Comparison of ENCODE assay signal across 22 mouse cellular contexts in the genomic region with DNA sequence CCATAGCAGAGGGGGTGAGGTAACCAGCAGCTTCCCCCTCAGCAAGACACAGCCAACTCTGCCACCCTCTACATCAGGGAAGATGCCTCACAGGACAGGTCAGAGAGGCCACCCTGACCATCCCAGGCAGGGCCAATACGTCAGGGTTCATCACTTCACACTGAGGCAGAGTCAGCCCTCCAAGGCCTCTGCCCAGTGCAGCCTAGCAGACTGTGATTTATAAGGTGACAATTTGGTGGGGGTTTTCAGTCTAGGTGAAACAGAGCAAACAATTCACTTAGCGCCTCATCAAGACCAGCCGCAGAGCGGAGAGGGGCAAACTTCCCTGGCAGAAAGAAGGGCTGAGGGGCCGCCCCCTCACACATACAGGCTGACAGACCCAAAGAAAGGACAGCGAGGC. TPM values are rescaled to one million over a fixed set of nuclear protein-coding genes. Genes with fewer than 3 reads are reported as not detected.
DNase-seq lines count a peak whose midpoint lies in the region; ATAC-seq and TF ChIP-seq lines count a peak whose summit lies in the region.
"Had no signal": no experiment of that assay in that cellular context is flagged by ENCODE, and none has a peak within 500 bp of the region (broad histone marks: within the 10 kb centered on the region; RNA-seq: fewer than 3 reads in every experiment).

No protein-coding gene starts in this region.

- peaks cover 1% of the 10 kb centered on the region for H3K36me3 ChIP-seq in embryonic facial prominence, embryonic 11.5 days (replicated peaks; ENCODE audit: control insufficient read depth, insufficient read depth, low read depth, low read length)
- H3K36me3 ChIP-seq in embryonic facial prominence, embryonic 10.5 days (replicated peaks): peaks cover 95% of the 10 kb centered on the region
- peaks cover 68% of the 10 kb centered on the region for H3K36me3 ChIP-seq in kidney, embryonic 15.5 days
- H3K36me3 ChIP-seq in megakaryocyte, embryonic 14.5 days (replicated peaks; ENCODE audit: low read length): peaks cover 95% of the 10 kb centered on the region

- no peak overlapping the region for H3K9ac ChIP-seq in embryonic facial prominence, embryonic 11.5 days (replicated peaks; ENCODE audit: low read length)
- no peak overlapping the region for H3K9ac ChIP-seq in kidney, embryonic 15.5 days
- H3K9ac ChIP-seq: embryonic facial prominence, embryonic 15.5 days; heart, embryonic 15.5 days; hindbrain, embryonic 15.5 days; liver, embryonic 14.5 days; midbrain, embryonic 12.5 days had no signal

- no peaks in the 10 kb centered on the region for H3K9me3 ChIP-seq in embryonic facial prominence, embryonic 11.5 days (replicated peaks; ENCODE audit: control insufficient read depth, low read length)
- H3K9me3 ChIP-seq in embryonic facial prominence, embryonic 10.5 days: peaks cover 2% of the 10 kb centered on the region; the same call in 1 of the 2 replicates
- H3K9me3 ChIP-seq in kidney, embryonic 15.5 days (replicated peaks): 0 out of 2 replicates have a peak, but pooled peaks cover under 1% of the 10 kb centered on the region
- H3K9me3 ChIP-seq in megakaryocyte, embryonic 14.5 days: no peaks in the 10 kb centered on the region
- H3K9me3 ChIP-seq: embryonic facial prominence, embryonic 15.5 days; heart, embryonic 15.5 days; hindbrain, embryonic 15.5 days; midbrain, embryonic 12.5 days had no signal

- no peak overlapping the region for H3K4me3 ChIP-seq in embryonic facial prominence, embryonic 11.5 days (ENCODE audit: low read depth, low read length)
- no peak overlapping the region for H3K4me3 ChIP-seq in embryonic facial prominence, embryonic 10.5 days
- no peak overlapping the region for H3K4me3 ChIP-seq in kidney, embryonic 15.5 days (replicated peaks)
- H3K4me3 ChIP-seq in megakaryocyte, embryonic 14.5 days (replicated peaks): peak overlapping the region; percentile 28
- H3K4me3 ChIP-seq in olfactory bulb, adult 2 months (ENCODE audit: insufficient read depth, low read depth, low read length): no peak overlapping the region
- H3K4me3 ChIP-seq: embryonic facial prominence, embryonic 15.5 days; gastrocnemius, adult 2 months; heart, embryonic 15.5 days; hindbrain, embryonic 15.5 days; midbrain, embryonic 12.5 days had no signal

- TF ChIP-seq POLR2A in olfactory bulb, adult 2 months (IDR thresholded peaks at IDR 0.05; ENCODE audit: insufficient read depth, low read depth, low read length): no peak

- TF ChIP-seq CTCF in olfactory bulb, adult 2 months (IDR thresholded peaks at IDR 0.05; ENCODE audit: insufficient read depth, low read depth, low read length): no peak

- H3K27me3 ChIP-seq in embryonic facial prominence, embryonic 11.5 days (ENCODE audit: control insufficient read depth, insufficient read depth, low read length): no peaks in the 10 kb centered on the region
- no peaks in the 10 kb centered on the region for H3K27me3 ChIP-seq in embryonic facial prominence, embryonic 10.5 days (replicated peaks; ENCODE audit: low read depth, poor library complexity, severe bottlenecking)
- H3K27me3 ChIP-seq in kidney, embryonic 15.5 days: no peaks in the 10 kb centered on the region
- no peaks in the 10 kb centered on the region for H3K27me3 ChIP-seq in megakaryocyte, embryonic 14.5 days (replicated peaks)
- H3K27me3 ChIP-seq: embryonic facial prominence, embryonic 15.5 days; heart, embryonic 15.5 days; hindbrain, embryonic 15.5 days; midbrain, embryonic 12.5 days had no signal

- H3K4me1 ChIP-seq in embryonic facial prominence, embryonic 11.5 days (ENCODE audit: control insufficient read depth, insufficient read depth, low read length): no peaks in the 10 kb centered on the region; the same call in 1 of the 2 replicates
- peaks cover 5% of the 10 kb centered on the region; the same call in 1 of the 2 replicates for H3K4me1 ChIP-seq in embryonic facial prominence, embryonic 10.5 days
- peaks cover 29% of the 10 kb centered on the region for H3K4me1 ChIP-seq in kidney, embryonic 15.5 days
- peaks cover 81% of the 10 kb centered on the region for H3K4me1 ChIP-seq in megakaryocyte, embryonic 14.5 days
- H3K4me1 ChIP-seq in olfactory bulb, adult 2 months (ENCODE audit: control insufficient read depth, insufficient read depth, low read length): peaks cover 61% of the 10 kb centered on the region
- H3K4me1 ChIP-seq: embryonic facial prominence, embryonic 15.5 days; hindbrain, embryonic 15.5 days; midbrain, embryonic 12.5 days had no signal

- 0 out of 2 replicates have a peak, but pooled peaks have one; percentile 23 for ATAC-seq in embryonic facial prominence, embryonic 11.5 days (replicated peaks; ENCODE audit: insufficient number of reproducible peaks, low FRiP score, low TSS enrichment, low read depth)
- ATAC-seq in kidney, embryonic 15.5 days (replicated peaks; ENCODE audit: low FRiP score): peak; percentile 66
- ATAC-seq in megakaryocyte, adult 5-6 weeks (ENCODE audit: poor library complexity, severe bottlenecking): no peak
- ATAC-seq: forebrain, embryonic 14.5 days had no signal

- WGBS in embryonic facial prominence, embryonic 11.5 days: 94% methylated on average over 6 of the region's 6 CpGs
- WGBS in embryonic facial prominence, embryonic 10.5 days: 91% methylated on average over 6 of the region's 6 CpGs
- 43% methylated on average over 6 of the region's 6 CpGs for WGBS in kidney, embryonic 15.5 days
- WGBS in olfactory bulb, adult 2 months: 52% methylated on average over 6 of the region's 6 CpGs

- H3K4me2 ChIP-seq in embryonic facial prominence, embryonic 11.5 days (ENCODE audit: low read depth, low read length): no peak overlapping the region
- no peak overlapping the region for H3K4me2 ChIP-seq in kidney, embryonic 15.5 days
- H3K4me2 ChIP-seq: embryonic facial prominence, embryonic 15.5 days; heart, embryonic 15.5 days; hindbrain, embryonic 15.5 days; midbrain, embryonic 12.5 days had no signal

- no peak overlapping the region for H3K27ac ChIP-seq in embryonic facial prominence, embryonic 11.5 days (replicated peaks; ENCODE audit: low read depth, low read length)
- no peak overlapping the region for H3K27ac ChIP-seq in embryonic facial prominence, embryonic 10.5 days (replicated peaks)
- H3K27ac ChIP-seq in kidney, embryonic 15.5 days: no peak overlapping the region
- peak overlapping the region; percentile 95 for H3K27ac ChIP-seq in olfactory bulb, adult 2 months (ENCODE audit: insufficient read depth, low read depth, low read length)
- H3K27ac ChIP-seq: embryonic facial prominence, embryonic 15.5 days; gastrocnemius, adult 2 months; heart, embryonic 15.5 days; hindbrain, embryonic 15.5 days; liver, embryonic 14.5 days; midbrain, embryonic 12.5 days had no signal

- DNase-seq in embryonic facial prominence, embryonic 11.5 days (ENCODE audit: low spot score): no peak
- DNase-seq in embryonic facial prominence, embryonic 10.5 days (ENCODE audit: low spot score): no peak
- DNase-seq in kidney, postnatal 14 days: no peak
- no peak for DNase-seq in cerebellum, postnatal 36 days
- DNase-seq: adrenal gland, postnatal 10 days; cerebellum, adult 18-20 months; cerebellum, postnatal 25 days; embryo, embryonic 11 days; gastrocnemius, adult 2 months; kidney, adult 8-10 months; left cerebral cortex, postnatal 4 days; thymus, postnatal 14 days had no signal

RNA-seq across cellular contexts. Expression of gene Fam207a, which starts 17.3 kb away (rescaled TPM):
- polyA plus RNA-seq in embryonic facial prominence, embryonic 11.5 days (2014; fragmentation: Nextera tagmentation; extraction: Ambion mirVana): 40.6 and 42.3 TPM in 2 replicates
- 43.9 and 46.9 TPM in 2 replicates for polyA plus RNA-seq in embryonic facial prominence, embryonic 10.5 days (2016; fragmentation: Nextera tagmentation; extraction: Ambion mirVana)
- 34.3 and 37.2 TPM in 2 replicates for polyA plus RNA-seq in kidney, embryonic 15.5 days (2015; fragmentation: Nextera tagmentation; extraction: Ambion mirVana)
- 19.5 and 88.9 TPM in 2 replicates for polyA plus RNA-seq in megakaryocyte, embryonic 14.5 days (2012; ENCODE audit: insufficient read depth, low replicate concordance)
- 11.5 and 11.7 TPM in 2 replicates for total RNA-seq in megakaryocyte, adult 5-6 weeks (2015)
- total RNA-seq in megakaryocyte, adult 5-6 weeks (2017): 36.3 and 46.5 TPM in 2 replicates
- not detected in 2 replicates for polyA plus RNA-seq in olfactory bulb, adult 2 months (2012; ENCODE audit: insufficient read depth, insufficient read length, low replicate concordance, missing spikeins)

RNA-seq across cellular contexts. Expression of gene Itgb2, which starts 31.8 kb away (rescaled TPM):
- 1.3 and 1.4 TPM in 2 replicates for polyA plus RNA-seq in embryonic facial prominence, embryonic 11.5 days (2014; fragmentation: Nextera tagmentation; extraction: Ambion mirVana)
- polyA plus RNA-seq in embryonic facial prominence, embryonic 10.5 days (2016; fragmentation: Nextera tagmentation; extraction: Ambion mirVana): 0.60 and 1.3 TPM in 2 replicates
- polyA plus RNA-seq in kidney, embryonic 15.5 days (2015; fragmentation: Nextera tagmentation; extraction: Ambion mirVana): 2.1 and 2.3 TPM in 2 replicates
- polyA plus RNA-seq in megakaryocyte, embryonic 14.5 days (2012; ENCODE audit: insufficient read depth, low replicate concordance): 35.5 and 120 TPM in 2 replicates
- total RNA-seq in megakaryocyte, adult 5-6 weeks (2015): 342 TPM in 2 replicates
- total RNA-seq in megakaryocyte, adult 5-6 weeks (2017): 400 and 419 TPM in 2 replicates
- 191 TPM in 1 of 2 replicates, not detected in the other for polyA plus RNA-seq in olfactory bulb, adult 2 months (2012; ENCODE audit: insufficient read depth, insufficient read length, low replicate concordance, missing spikeins)
